Mouse (Mus musculus) heart, adult 2 months (tissue): ENCODE results near the gene Clec3b.
A peak's percentile ranks its signal among the peaks of the same experiment; 100 is the strongest.

Experiments used
- CTCF ChIP-seq: fragments of 200-600 bp; IDR thresholded peaks from 2 replicates; pipeline ENCODE4 v1.8.1; 2022; ENCODE audit warnings: antibody characterized with exemption, mild to moderate bottlenecking, moderate library complexity
- EP300 ChIP-seq: fragments of 200-500 bp; IDR thresholded peaks from 2 replicates; pipeline ENCODE4 v1.6.1; 2011; ENCODE audit warnings: low read depth, low read length, control low read depth; ENCODE audit not compliant: insufficient read depth
- POLR2A ChIP-seq: fragments of 200-500 bp; IDR thresholded peaks from 2 replicates; pipeline ENCODE4 v1.6.1; 2011; ENCODE audit warnings: mild to moderate bottlenecking, low read depth, low read length, control low read depth; ENCODE audit not compliant: insufficient read depth

GRCm38 (mm10) chr9:123151561-123151960 is 815 bp downstream of the Clec3b start:
- TF ChIP-seq CTCF (no peak), POLR2A (0 out of 2 replicates have a peak, but pooled peaks have one; percentile 31), EP300 (0 out of 2 replicates have a peak, but pooled peaks have one; percentile 18)
